ENCODE assay signal across 28 mouse cellular contexts in genomic region chr11:102567723-102568122, GRCm38 (mm10). TPM values are rescaled to one million over a fixed set of nuclear protein-coding genes. Genes with fewer than 3 reads are reported as not detected.
"Had no signal": no experiment of that assay in that cellular context is flagged by ENCODE, and none has a peak within 500 bp of the region (broad histone marks: within the 10 kb centered on the region; RNA-seq: fewer than 3 reads in every experiment).

No protein-coding gene starts in this region.

- H3K4me2 ChIP-seq: heart, embryonic 12.5 days; hindbrain, embryonic 12.5 days; hindbrain, embryonic 14.5 days; intestine, embryonic 15.5 days; kidney, embryonic 15.5 days; limb, embryonic 13.5 days; limb, embryonic 15.5 days; liver, embryonic 12.5 days had no signal

- H3K36me3 ChIP-seq: heart, embryonic 10.5 days; heart, embryonic 12.5 days; hindbrain, embryonic 10.5 days; hindbrain, embryonic 12.5 days; intestine, embryonic 15.5 days; kidney, embryonic 15.5 days; limb, embryonic 13.5 days; limb, embryonic 15.5 days; liver, embryonic 12.5 days had no signal

- H3K4me3 ChIP-seq: gastrocnemius, adult 2 months; heart, embryonic 10.5 days; heart, embryonic 12.5 days; hindbrain, embryonic 10.5 days; hindbrain, embryonic 12.5 days; intestine, embryonic 15.5 days; kidney, embryonic 15.5 days; layer of hippocampus, adult 2 months; limb, embryonic 13.5 days; limb, embryonic 15.5 days; liver, embryonic 12.5 days had no signal

- ATAC-seq: inflammation-experienced regulatory T-cells, adult 6 months; intestine, embryonic 15.5 days; intestine, postnatal 0 days; liver, embryonic 12.5 days had no signal

- H3K9ac ChIP-seq: heart, embryonic 12.5 days; hindbrain, embryonic 12.5 days; hindbrain, embryonic 14.5 days; intestine, embryonic 15.5 days; kidney, embryonic 15.5 days; limb, embryonic 13.5 days; limb, embryonic 15.5 days; liver, embryonic 12.5 days; liver, embryonic 14.5 days had no signal

- H3K27ac ChIP-seq: gastrocnemius, adult 2 months; heart, embryonic 10.5 days; hindbrain, embryonic 10.5 days; hindbrain, embryonic 12.5 days; hindbrain, embryonic 14.5 days; intestine, embryonic 15.5 days; kidney, embryonic 15.5 days; kidney, postnatal 0 days; layer of hippocampus, adult 2 months; limb, embryonic 13.5 days; limb, embryonic 15.5 days; liver, embryonic 12.5 days; liver, embryonic 14.5 days had no signal

- H3K4me1 ChIP-seq: hindbrain, embryonic 10.5 days; hindbrain, embryonic 12.5 days; intestine, embryonic 15.5 days; kidney, embryonic 15.5 days; limb, embryonic 13.5 days; limb, embryonic 15.5 days had no signal

- H3K9me3 ChIP-seq: heart, embryonic 10.5 days; heart, embryonic 12.5 days; hindbrain, embryonic 10.5 days; hindbrain, embryonic 12.5 days; intestine, embryonic 15.5 days; kidney, embryonic 15.5 days; limb, embryonic 13.5 days; limb, embryonic 15.5 days; liver, embryonic 12.5 days had no signal

- H3K27me3 ChIP-seq: heart, embryonic 12.5 days; hindbrain, embryonic 12.5 days; intestine, embryonic 15.5 days; kidney, embryonic 15.5 days; limb, embryonic 13.5 days; limb, embryonic 15.5 days; liver, embryonic 12.5 days had no signal

- DNase-seq: gastrocnemius, adult 2 months; gastrocnemius, postnatal 10 days; gastrocnemius, postnatal 25 days; heart, adult 18-20 months; heart, postnatal 10 days; kidney, adult 2 months; kidney, adult 9 months; kidney, postnatal 14 days; kidney, postnatal 36 days; layer of hippocampus, postnatal 36 days; left cerebral cortex, postnatal 4 days had no signal

RNA-seq across cellular contexts. Expression of gene Gm11627, which starts 11.5 kb away (rescaled TPM):
- total RNA-seq: gastrocnemius, adult 2 months; granulocyte monocyte progenitor cell, adult 5-6 weeks; liver, adult 2 months had no signal
- polyA plus RNA-seq: inflammation-experienced regulatory T-cells, adult 6 months; liver, adult 2 months had no signal

RNA-seq across cellular contexts. Expression of gene Fzd2, which starts 36.5 kb away (rescaled TPM):
- total RNA-seq: granulocyte monocyte progenitor cell, adult 5-6 weeks had no signal
- polyA plus RNA-seq: inflammation-experienced regulatory T-cells, adult 6 months had no signal
